Comparison of ENCODE assay signal across 1 mouse cellular context in the genomic region with DNA sequence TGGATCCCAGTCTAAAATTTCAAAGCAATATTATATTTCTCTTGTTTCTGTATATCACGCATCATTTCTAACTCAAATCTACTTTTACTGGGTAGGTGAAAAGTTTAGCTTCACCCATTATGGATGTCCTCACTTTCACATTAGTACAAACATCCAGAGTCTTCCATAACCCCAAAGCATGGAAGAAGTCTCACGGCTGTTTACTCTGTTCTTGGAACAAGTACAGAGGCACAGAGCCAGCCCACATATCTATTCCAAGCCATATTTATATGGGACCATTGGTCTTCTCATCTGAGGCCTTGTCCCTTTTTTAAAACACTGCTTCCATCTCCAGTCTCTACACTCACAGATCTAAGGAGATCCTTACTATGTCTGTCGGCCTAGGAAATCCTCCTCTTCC.
TF ChIP-seq lines count a peak whose summit lies in the region.

No protein-coding gene starts in this region.

TF ChIP-seq in MEL, 35 proteins besides CTCF, POLR2A, EP300 and RAD21 (continued from another document):
- no peak for TF ChIP-seq GABPA (IDR thresholded peaks at IDR 0.05; ENCODE audit: low read depth, low read length)
- TF ChIP-seq UBTF (IDR thresholded peaks at IDR 0.05; ENCODE audit: borderline replicate concordance, insufficient read depth, low read depth, low read length), result no peak
- TF ChIP-seq MXI1 (IDR thresholded peaks at IDR 0.05; ENCODE audit: low read depth, low read length), result peak; percentile 49; the same call in 1 of the 2 replicates
- no peak for TF ChIP-seq USF1 (IDR thresholded peaks at IDR 0.05; ENCODE audit: low read depth, low read length)
